Mouse (Mus musculus) neural tube, embryonic 14.5 days (tissue): ENCODE results near the gene Rnf227. TPM values are rescaled to one million over a fixed set of nuclear protein-coding genes. Genes with fewer than 3 reads are reported as not detected.

Source experiments
- ATAC-seq: fragments of 200-750 bp; cut with Nextera tagmentation; 2 replicates; pipeline ENCODE4 v1.8.0; 2017; ENCODE audit warnings: low read depth, mild to moderate bottlenecking, moderate TSS enrichment, moderate library complexity
- H3K27ac ChIP-seq: fragments of 300-500 bp; sonication (generic); 2 replicates; pipeline ENCODE4 v1.5.1; 2014; ENCODE audit warnings: low read depth, mild to moderate bottlenecking, control low read depth, low read length, moderate library complexity, mixed read lengths
- H3K27me3 ChIP-seq: fragments of 300-500 bp; sonication (generic); 2 replicates; pipeline ENCODE4 v1.6.1; 2014; ENCODE audit warnings: low read length; ENCODE audit not compliant: control insufficient read depth, insufficient read depth
- H3K36me3 ChIP-seq: fragments of 300-500 bp; sonication (generic); 2 replicates; pipeline ENCODE4 v1.6.1; 2014; ENCODE audit warnings: low read length, mixed read lengths; ENCODE audit not compliant: control insufficient read depth, insufficient read depth
- H3K4me1 ChIP-seq: fragments of 300-500 bp; sonication (generic); 2 replicates; pipeline ENCODE4 v1.6.1; 2014; ENCODE audit warnings: low read length; ENCODE audit not compliant: control insufficient read depth, insufficient read depth
- H3K4me2 ChIP-seq: fragments of 300-500 bp; sonication (generic); 2 replicates; pipeline ENCODE4 v1.6.1; 2014; ENCODE audit warnings: mild to moderate bottlenecking, low read depth, low read length, control low read depth
- H3K4me3 ChIP-seq: fragments of 300-500 bp; sonication (generic); 2 replicates; pipeline ENCODE4 v1.5.1; 2014; ENCODE audit warnings: low read depth, low read length, control low read depth, mixed read lengths
- H3K9ac ChIP-seq: fragments of 300-500 bp; sonication (generic); replicated peaks from 2 replicates; pipeline ENCODE4 v1.6.1; 2014; ENCODE audit warnings: low read depth, mild to moderate bottlenecking, control low read depth, low read length, mixed read lengths
- H3K9me3 ChIP-seq: fragments of 300-500 bp; sonication (generic); 2 replicates; pipeline ENCODE4 v1.6.1; 2016; ENCODE audit warnings: low read length; ENCODE audit not compliant: control insufficient read depth
- WGBS: fragments of 180-500 bp; shearing (Covaris S2); extraction: QIAGEN DNeasy Blood & Tissue Kit; methylation state at CpG from one replicate; pipeline ENCODE4 v1.1.7; 2014; 5-methylcytosine and 5-hydroxymethylcytosine counted together
- polyA plus RNA-seq: library from polyadenylated mRNA; unstranded; fragments of >200 nt; fragmentation: Nextera tagmentation; extraction: Ambion mirVana; gene quantifications from 2 replicates; pipeline ENCODE4 v1.2.1, GENCODE M21; 2014

Gene Rnf227
- polyA plus RNA-seq, 1 experiment from 2014 or later = 260 TPM

DNA sequence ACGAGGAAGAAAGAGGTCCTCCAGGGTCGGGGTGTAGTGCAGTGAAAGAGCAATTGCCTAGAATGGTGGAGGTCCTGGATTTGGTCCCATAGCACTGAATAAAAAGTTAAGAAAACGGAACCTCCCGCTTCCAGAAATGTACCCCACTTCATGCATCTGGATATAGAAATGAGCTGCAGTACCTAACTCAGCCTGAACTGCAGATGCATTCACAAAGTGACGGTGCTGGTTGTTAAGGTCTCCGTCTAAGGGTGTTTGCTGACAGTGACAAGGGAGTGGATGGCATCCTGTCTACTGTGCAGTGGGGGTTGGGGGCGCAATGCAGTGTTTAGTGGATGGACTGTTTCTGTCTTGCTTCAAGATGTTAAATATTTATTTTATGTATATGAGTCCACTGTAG is 46.5 kb downstream of the Rnf227 start:
- no peaks in the 10 kb centered on the region for H3K9me3 ChIP-seq
- H3K4me1 ChIP-seq = no peaks in the 10 kb centered on the region
- H3K36me3 ChIP-seq = no peaks in the 10 kb centered on the region
- H3K27ac ChIP-seq = no peak overlapping the region
- H3K27me3 ChIP-seq = no peaks in the 10 kb centered on the region
- no peak for ATAC-seq
- no peak overlapping the region for H3K9ac ChIP-seq
- WGBS = 85% methylated on average over 7 of the region's 7 CpGs
- no peak overlapping the region for H3K4me2 ChIP-seq
- H3K4me3 ChIP-seq = no peak overlapping the region

DNA sequence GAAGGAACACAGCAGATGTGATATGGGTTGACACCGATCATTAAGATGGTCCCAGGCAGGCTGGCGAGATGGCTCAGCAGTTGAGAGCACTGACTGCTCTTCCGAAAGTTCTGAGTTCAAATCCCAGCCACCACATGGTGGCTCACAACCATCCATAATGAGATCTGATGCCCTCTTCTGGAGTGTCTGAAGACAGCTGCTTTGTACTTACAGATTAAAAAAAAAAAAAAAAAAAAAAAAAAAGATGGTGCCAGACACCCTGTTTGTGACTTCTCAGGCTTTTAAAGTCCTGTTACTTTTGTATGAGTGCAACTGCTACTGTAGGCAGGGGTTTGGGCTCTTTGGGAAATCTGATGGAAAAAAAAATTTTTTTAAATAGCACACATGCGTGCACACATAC is 48.4 kb downstream of the Rnf227 start:
- no peak overlapping the region for H3K27ac ChIP-seq
- H3K27me3 ChIP-seq = no peaks in the 10 kb centered on the region
- no peak overlapping the region for H3K9ac ChIP-seq
- H3K4me1 ChIP-seq = no peaks in the 10 kb centered on the region
- 97% methylated on average over 4 of the region's 4 CpGs for WGBS
- no peak for ATAC-seq
- no peak overlapping the region for H3K4me3 ChIP-seq
- no peaks in the 10 kb centered on the region for H3K36me3 ChIP-seq
- no peak overlapping the region for H3K4me2 ChIP-seq
- H3K9me3 ChIP-seq = no peaks in the 10 kb centered on the region

DNA sequence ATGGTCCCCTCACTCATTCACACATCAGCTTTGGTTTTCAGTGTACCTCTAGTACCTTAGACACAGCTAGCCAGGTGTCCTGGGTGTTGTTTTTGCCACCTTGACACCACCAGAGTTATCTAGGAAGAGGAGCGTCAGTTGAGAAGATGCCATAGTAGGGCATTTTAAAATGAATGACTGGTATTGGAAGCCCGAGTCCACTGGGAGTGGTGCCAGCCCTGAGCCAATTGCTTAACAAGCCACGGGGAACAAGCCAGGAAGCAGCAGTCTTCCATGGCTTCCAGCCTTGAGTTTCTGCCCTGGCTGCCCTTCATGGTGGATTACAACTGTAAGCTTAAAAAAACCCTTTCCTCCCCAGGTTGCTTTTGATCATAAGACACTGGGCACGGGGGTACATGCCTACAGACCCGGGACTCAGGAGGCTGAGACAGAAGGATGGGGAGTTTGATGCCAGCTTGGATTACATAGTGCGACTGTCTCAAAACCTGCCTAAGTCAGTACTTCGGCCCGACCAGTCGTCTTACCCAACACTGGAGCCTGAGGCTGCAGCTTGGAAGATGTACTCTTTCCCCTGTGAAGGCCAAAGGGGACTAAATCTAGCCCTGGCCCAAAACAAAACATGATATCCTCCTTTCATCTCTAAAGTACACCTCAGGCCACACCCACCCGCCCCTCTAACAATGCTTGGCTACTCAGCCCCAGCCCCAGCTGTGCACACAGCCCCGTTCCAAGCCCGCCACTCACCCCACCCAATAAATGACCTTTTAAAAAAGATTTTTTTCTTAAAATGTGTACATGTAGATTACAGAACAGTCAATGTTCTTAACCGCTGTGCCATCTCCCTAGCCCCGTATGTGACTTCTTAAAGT is 49.5 kb downstream of the Rnf227 start:
- no peak overlapping the region for H3K4me2 ChIP-seq
- ATAC-seq = no peak; the same call in 1 of the 2 replicates
- 64% methylated on average over 14 of the region's 14 CpGs for WGBS

DNA sequence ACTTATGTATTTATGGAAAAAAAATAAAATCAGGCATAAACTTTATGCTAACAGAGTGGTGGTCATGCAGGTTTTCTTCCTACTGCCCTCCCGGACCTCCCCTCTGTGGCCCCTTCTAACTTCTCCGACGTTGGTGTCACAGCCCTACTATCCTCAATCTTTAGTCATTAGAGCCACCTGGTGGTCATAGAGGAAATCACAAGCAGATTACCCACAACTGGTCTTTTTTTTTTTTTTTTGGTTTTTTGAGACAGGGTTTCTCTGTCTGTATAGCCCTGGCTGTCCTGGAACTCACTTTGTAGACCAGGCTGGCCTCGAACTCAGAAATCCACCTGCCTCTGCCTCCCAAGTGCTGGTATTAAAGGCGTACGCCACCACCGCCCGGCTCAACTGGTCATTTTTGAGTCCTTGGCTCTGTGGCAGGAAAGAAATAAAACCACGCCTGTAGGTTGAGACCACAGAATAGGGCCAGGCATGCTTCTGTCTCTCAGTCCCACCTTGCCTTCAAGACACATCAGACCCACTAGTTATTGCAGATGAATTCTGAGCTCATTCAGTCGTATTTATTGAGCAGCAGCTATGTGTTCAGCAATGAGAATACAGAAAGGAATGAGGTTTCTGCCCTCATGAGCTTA is 50.3 kb downstream of the Rnf227 start:
- WGBS = 52% methylated on average over 10 of the region's 10 CpGs

More for the DNA sequence above, 49.5 kb downstream of the Rnf227 start:
- H3K4me3 ChIP-seq = no peak overlapping the region
- H3K27me3 ChIP-seq = no peaks in the 10 kb centered on the region
- H3K27ac ChIP-seq = no peak overlapping the region
- H3K9me3 ChIP-seq = no peaks in the 10 kb centered on the region
- no peak overlapping the region for H3K9ac ChIP-seq
- H3K4me1 ChIP-seq = peaks cover 5% of the 10 kb centered on the region; the same call in 1 of the 2 replicates
- H3K36me3 ChIP-seq = no peaks in the 10 kb centered on the region

More for the DNA sequence above, 50.3 kb downstream of the Rnf227 start:
- H3K27me3 ChIP-seq = no peaks in the 10 kb centered on the region
- no peak overlapping the region for H3K9ac ChIP-seq
- no peaks in the 10 kb centered on the region for H3K9me3 ChIP-seq
- no peaks in the 10 kb centered on the region for H3K36me3 ChIP-seq
- peak; percentile 50; the same call in 1 of the 2 replicates for ATAC-seq
- no peak overlapping the region for H3K4me2 ChIP-seq
- no peak overlapping the region for H3K27ac ChIP-seq
- no peak overlapping the region for H3K4me3 ChIP-seq
- peaks cover 5% of the 10 kb centered on the region; the same call in 1 of the 2 replicates for H3K4me1 ChIP-seq

Other genes starting within 250 kb of the Rnf227 start
- 6.5 and 9.4 TPM in 2 replicates for gene Per1, start 245.2 kb upstream of the Rnf227 start, polyA plus RNA-seq
- gene Hes7, start 220.1 kb upstream of the Rnf227 start, polyA plus RNA-seq = 0.43 and 0.52 TPM in 2 replicates
- 0.33 and 0.48 TPM in 2 replicates for gene 9130213A22Rik, start 217.9 kb upstream of the Rnf227 start, polyA plus RNA-seq
- 2.2 and 5.0 TPM in 2 replicates for gene Aloxe3, start 214.6 kb upstream of the Rnf227 start, polyA plus RNA-seq
- 0.43 and 0.67 TPM in 2 replicates for gene Alox12b, start 183.5 kb upstream of the Rnf227 start, polyA plus RNA-seq
- gene Alox8, start 142.6 kb upstream of the Rnf227 start, polyA plus RNA-seq = 0.24 and 0.43 TPM in 2 replicates
- 0.35 and 0.62 TPM in 2 replicates for gene Gucy2e, start 103.4 kb upstream of the Rnf227 start, polyA plus RNA-seq
- 10.3 and 15.7 TPM in 2 replicates for gene Cntrob, start 16.7 kb upstream of the Rnf227 start, polyA plus RNA-seq
- gene Trappc1, start 16.5 kb upstream of the Rnf227 start, polyA plus RNA-seq = 191 and 200 TPM in 2 replicates
- 5.7 and 7.3 TPM in 2 replicates for gene Kcnab3, start 14.2 kb upstream of the Rnf227 start, polyA plus RNA-seq
- gene Chd3, start 28.9 kb downstream of the Rnf227 start, polyA plus RNA-seq = 86.0 and 89.6 TPM in 2 replicates
- gene Naa38, start 55.0 kb downstream of the Rnf227 start, polyA plus RNA-seq = 112 and 132 TPM in 2 replicates
- gene Cyb5d1, start 55.2 kb downstream of the Rnf227 start, polyA plus RNA-seq = 21.3 and 29.9 TPM in 2 replicates
- 2.3 and 5.3 TPM in 2 replicates for gene Tmem88, start 57.8 kb downstream of the Rnf227 start, polyA plus RNA-seq
- gene Kdm6b, start 73.2 kb downstream of the Rnf227 start, polyA plus RNA-seq = 36.1 and 37.5 TPM in 2 replicates
- 5.7 and 6.9 TPM in 2 replicates for gene Dnah2, start 208.6 kb downstream of the Rnf227 start, polyA plus RNA-seq
- gene Efnb3, start 219.7 kb downstream of the Rnf227 start, polyA plus RNA-seq = 23.2 and 35.6 TPM in 2 replicates
- gene Wrap53, start 239.8 kb downstream of the Rnf227 start, polyA plus RNA-seq = 17.3 and 20.8 TPM in 2 replicates
- 54.6 and 68.8 TPM in 2 replicates for gene Trp53, start 239.9 kb downstream of the Rnf227 start, polyA plus RNA-seq